Mouse (Mus musculus): ENCODE measurements at regions not wholly inside any gene's neighbourhood (a gene's known extent, or its start where the extent isn't known, plus 50 kb on each side); places are given as distances from the start of the nearest gene placed in this dataset.
"Not testable (repeated sequence)": the region's sequence is repeated elsewhere in the genome, so short reads cannot be mapped to it uniquely, and the experiment has no call there.

GRCm38 (mm10) chr12:8070788-8071187 lies 93.3 kb downstream of the Apob start:
- no peak for DNase-seq (ENCODE audit: low spot score in 2 of 2)

DNA sequence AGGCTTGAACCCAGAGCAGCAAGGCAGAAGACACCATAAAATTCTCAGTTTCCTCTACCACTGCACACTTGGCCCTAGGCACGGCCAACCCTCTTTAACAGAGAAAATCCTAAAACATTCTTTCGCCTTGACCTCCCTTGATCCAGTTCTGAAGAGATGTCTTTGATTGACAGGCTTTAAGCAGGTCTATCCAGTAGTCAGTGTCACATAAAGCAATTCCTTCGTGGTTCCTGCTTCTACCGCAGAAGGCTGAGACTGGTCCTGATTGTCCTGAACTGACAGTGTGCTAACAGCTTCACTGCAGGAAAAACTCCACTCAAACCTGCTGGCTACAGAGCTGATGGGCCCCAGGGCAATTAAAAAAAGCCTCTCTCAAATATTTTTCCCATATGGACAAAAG lies 93.8 kb downstream of the Apob start:
- no peak for DNase-seq (ENCODE audit: low spot score in 2 of 2)

GRCm38 (mm10) chr12:8076010-8076540 lies 98.6 kb downstream of the Apob start:
- DNase-seq (ENCODE audit: low spot score in 2 of 2): no peak

GRCm38 (mm10) chr12:8077346-8077745 lies 99.9 kb downstream of the Apob start:
- DNase-seq (ENCODE audit: low spot score in 2 of 2): no peak

DNA sequence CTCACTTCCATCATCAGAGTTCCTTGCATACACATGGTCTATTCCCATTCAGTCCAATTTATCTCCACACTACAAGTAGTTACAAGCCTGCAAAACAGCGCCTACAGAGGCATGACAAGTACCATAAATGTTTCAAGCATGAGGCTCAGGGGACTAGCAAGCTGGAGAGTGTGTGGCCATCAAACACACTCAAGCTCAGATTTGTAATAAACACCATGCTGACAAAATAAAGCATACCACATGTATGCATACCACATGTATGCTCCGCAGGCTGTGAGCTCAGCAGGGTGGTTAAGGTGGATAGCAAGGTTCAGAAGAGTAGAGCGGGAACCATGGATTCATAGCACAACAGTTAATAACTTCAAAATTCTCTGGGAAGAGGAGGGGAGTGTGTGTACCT lies 100.6 kb downstream of the Apob start:
- DNase-seq (ENCODE audit: low spot score in 2 of 2): no peak

- no peak for DNase-seq (ENCODE audit: low spot score in 2 of 2)
Measured at GRCm38 (mm10) chr12:8082688-8083661, 105.5 kb downstream of the Apob start.

DNA sequence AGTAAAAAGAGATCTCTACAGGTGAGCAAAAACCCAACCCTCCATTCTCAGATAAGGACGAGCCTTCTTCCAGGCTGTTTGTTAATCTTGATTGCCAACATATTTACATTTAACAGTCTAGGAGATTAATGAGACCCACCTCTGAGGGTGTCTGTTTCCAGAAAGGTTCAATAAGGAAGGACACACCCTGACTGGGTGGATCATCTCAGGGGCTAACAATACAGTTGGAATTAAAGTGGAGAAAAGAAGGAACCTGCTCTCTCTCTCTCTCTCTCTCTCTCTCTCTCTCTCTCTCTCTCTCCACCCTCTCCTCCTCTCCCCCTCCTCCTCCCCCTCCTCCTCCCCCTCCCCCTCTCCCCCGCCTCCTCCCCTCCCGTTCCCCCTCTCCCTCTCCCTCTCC lies 110.5 kb downstream of the Apob start:
- DNase-seq (ENCODE audit: low spot score in 2 of 2): no peak

DNA sequence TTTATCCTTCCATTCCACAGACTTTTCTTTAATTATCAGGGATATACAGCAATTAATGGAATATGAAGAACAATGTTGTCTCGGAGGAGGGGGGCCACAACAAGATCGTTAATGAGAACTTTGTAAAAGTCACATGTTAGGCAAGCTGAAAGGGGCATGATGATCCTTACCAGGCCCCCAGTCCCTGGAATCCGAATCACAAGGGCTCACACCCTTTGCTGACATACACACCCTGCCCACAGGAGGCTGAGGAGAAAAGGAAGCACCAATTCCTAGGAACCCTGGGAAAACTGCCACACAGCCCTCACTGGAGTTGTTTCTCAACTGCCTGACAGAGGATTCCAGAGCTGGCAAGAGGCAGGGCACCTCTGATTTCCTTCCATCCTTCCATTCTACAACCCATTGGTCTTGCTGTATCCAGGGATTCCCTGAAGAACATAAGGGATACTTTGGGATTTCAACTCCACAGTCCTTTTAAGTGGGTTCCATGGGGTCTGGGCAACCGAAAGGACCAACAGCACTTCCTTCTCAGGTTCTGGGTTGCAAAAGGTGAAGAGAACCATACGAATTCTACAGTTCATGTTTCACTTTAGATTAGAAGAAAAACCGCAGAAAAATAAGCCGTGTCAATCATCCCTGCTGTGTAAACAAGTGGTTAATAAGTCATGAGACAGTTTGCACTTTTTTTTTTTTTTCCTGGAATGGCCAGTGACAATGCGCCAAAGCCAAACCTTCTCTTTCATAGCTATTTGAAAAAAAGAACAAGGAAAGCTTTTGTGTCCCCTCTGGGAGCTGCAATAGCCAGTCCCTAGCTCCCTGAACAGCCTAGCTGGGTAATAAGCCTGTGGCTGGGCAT lies 112.2 kb downstream of the Apob start:
- no peak for DNase-seq (ENCODE audit: low spot score in 2 of 2)

GRCm38 (mm10) chr12:8090279-8090626 lies 112.8 kb downstream of the Apob start:
- no peak for DNase-seq (ENCODE audit: low spot score in 2 of 2)

GRCm38 (mm10) chr12:8093437-8093836 lies 114.5 kb upstream of the Ldah start:
- no peak for DNase-seq (ENCODE audit: low spot score in 2 of 2)

DNA sequence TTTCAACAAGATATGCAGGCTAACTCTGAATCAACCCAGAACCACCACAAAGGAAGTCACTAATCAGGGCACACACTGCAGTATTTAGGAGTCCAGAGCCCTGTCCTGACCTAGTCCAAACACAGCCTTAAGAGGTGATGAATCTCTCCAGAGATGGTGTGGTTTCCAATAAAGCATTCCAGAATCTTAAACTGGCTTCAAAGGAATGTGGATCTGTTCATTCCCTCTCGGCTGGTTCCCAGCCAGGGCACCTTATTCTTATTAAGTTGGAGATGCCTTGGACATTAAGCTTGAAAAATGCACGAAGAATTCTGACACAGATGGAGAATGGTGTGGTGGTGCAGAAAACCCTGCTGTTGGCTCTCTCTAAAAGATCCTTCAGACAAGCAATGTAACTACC lies 112.0 kb upstream of the Ldah start:
- no peak for DNase-seq (ENCODE audit: low spot score in 2 of 2)

- not testable (repeated sequence) for DNase-seq (ENCODE audit: low spot score in 2 of 2)
Measured at GRCm38 (mm10) chr12:8098395-8098794, 109.5 kb upstream of the Ldah start.

DNA sequence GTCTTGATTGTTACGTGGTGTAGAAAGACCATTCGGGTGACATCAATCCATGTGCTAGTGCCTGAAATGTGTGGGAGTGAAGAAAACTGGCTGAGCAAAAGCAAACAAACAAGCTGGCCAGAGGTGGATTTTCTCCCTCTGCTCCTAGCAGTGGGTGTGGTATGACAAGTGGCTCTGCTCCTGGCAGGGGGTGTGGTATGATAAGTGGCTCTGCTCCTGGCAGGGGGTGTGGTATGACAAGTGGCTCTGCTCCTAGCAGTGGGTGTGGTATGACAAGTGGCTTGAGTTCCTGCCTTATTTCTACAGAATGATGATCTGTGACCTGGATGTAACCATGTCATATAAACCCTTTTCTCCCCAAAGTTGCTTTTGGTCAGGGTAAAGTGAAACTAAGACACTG lies 108.8 kb upstream of the Ldah start:
- DNase-seq (ENCODE audit: low spot score in 2 of 2): no peak

- no peak for DNase-seq (ENCODE audit: low spot score in 2 of 2)
Measured at GRCm38 (mm10) chr12:8099821-8100220, 108.1 kb upstream of the Ldah start.

DNA sequence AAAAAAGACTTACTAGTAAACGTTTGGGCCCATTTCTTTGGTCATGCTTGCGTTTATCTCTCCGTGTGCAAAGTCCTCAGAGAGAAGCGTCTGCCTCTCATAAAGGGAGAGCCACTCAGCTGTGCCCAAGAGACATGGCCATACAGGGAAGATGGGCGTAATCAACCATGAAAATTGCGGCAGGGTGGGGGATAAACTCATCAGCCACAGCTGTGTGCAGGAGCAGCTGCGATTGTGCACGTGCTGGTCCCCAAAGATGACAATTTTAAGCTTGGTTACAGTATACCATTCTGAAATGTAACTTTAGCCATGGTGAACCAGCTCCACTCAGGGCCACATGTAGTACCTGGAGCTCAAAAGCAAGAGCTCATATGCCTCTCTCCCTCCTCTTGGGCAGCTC lies 106.1 kb upstream of the Ldah start:
- peak in 1 of 2 experiments; percentile 2 for DNase-seq (ENCODE audit: low spot score in 2 of 2)

GRCm38 (mm10) chr12:8103259-8103658 lies 104.6 kb upstream of the Ldah start:
- no peak for DNase-seq (ENCODE audit: low spot score in 2 of 2)

- no peak for DNase-seq (ENCODE audit: low spot score in 2 of 2)
Measured at GRCm38 (mm10) chr12:8107137-8107536, 100.8 kb upstream of the Ldah start.

DNA sequence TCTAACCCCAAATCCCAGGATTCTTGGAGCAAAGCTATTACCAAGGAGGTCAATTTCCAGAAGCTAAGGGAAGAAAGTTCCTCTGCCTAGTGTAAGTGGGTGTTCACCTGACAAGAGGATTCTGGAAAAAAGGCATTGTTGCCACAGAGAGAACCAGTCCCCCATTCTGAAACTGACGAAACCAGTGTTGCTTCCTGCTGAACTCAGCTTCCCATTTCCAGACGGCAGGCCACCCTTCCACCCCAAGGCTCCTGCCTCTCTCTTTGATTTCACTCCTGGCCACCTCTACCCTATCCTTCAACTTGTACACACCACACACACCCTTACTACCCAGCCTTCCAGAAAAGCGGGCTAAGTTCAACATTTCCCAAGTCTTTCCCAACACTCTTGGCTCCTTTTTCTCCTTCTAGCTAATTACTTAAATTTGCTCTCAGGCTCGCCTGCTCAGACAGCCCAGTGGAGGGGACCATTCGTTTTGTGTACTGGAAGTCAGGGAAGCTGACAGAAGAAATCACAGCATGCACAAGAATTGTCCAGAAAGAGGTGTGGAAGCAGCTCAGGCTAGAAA lies 98.6 kb upstream of the Ldah start:
- DNase-seq (ENCODE audit: low spot score in 2 of 2): no peak

DNA sequence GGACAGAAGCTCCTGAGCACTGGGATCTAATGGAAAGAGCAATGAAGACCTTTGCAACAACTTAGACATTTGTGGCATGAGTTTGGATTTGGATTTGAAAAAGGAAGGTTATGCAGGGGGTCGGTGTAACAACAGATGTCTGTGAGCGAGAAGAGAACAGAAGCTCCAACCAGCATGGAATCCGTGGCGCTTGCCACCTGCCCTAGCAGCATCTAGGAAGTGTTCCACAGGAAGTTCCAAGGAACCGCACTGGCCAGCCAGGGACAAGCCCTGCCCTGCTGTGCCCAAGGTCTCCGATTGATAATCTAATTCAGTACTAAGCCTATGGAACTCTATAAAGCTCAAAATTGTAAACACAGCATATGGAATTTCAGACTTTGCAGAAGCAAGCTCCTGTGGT lies 98.0 kb upstream of the Ldah start:
- no peak for DNase-seq (ENCODE audit: low spot score in 2 of 2)

GRCm38 (mm10) chr12:8110297-8110696 lies 97.6 kb upstream of the Ldah start:
- DNase-seq (ENCODE audit: low spot score in 2 of 2): no peak

DNA sequence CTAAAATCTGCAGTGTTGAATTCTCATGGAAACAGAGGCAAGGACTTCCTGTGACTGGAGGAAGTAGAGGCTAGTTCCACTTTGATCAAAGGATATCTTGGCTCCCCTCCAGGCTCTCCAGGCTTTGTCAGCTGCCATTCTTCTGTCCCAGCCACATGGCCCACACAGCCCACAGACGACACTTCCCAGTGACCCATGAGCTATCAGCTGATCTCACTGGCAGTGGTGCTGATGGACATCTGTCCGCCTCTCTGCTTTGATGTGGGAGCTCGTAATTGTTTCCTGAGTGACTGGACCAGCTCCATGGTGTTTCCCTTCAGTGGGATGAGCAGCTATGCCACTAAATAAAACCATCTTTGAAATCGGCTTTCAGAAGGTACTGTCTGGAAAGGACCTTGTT lies 96.4 kb upstream of the Ldah start:
- DNase-seq (ENCODE audit: low spot score in 2 of 2): no peak

GRCm38 (mm10) chr12:8155566-8155965 lies 52.3 kb upstream of the Ldah start:
- DNase-seq (ENCODE audit: low spot score in 2 of 2): no peak
